Mouse (Mus musculus): Measurements from ENCODE around the gene Zfp74. TPM values are rescaled to one million over a fixed set of nuclear protein-coding genes. Genes with fewer than 3 reads are reported as not detected.

Zfp74 gene
- total RNA-seq, 2 experiments from 2014 or later: 8.4 to 10.6 TPM

DNA sequence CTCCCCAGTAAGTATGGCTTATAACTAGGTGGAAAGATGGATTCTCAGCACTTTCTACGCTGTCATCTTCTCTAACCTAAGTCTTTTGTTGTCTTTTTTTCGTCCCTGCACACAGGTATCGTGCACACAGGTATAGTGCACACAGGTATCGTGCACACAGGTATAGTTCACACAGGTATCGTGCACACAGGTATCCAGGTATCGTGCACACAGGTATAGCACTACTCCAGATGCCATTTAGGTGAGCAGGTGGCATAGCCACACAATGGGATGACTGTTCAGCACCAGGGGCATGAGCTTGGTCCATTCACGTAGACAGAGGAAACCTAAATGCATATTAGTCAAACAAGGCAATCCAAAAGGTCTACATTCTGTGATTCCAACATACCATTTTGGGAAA lies 63.4 kb downstream of the Zfp74 start:
- no peak for ATAC-seq (replicated peaks; ENCODE audit: low FRiP score, low TSS enrichment, poor library complexity, severe bottlenecking)

DNA sequence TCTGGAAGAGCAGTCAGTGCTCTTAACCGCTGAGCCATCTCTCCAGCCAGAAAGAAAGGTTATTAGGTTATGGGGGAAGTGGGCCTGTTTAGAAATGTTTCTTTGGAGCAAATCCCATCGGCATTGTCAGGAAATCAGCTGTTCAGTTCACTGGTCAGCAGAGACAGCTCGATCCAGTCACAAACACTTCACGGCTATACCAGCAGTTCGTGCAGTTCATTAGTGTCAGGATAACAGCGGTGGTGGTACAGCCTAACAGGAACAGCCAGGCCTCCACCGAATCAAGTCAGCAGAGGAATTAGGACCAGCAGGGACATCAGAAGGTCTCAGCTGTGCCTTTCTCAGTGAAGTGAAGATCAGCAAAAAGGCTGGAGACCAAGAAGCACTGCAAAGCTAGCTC lies 73.0 kb downstream of the Zfp74 start:
- no peak for ATAC-seq (replicated peaks; ENCODE audit: low FRiP score, low TSS enrichment, poor library complexity, severe bottlenecking)

Other genes starting within 250 kb of the Zfp74 start
- not detected in 2 replicates for gene Catsperg2, start 227.1 kb downstream of the Zfp74 start, total RNA-seq (2014; fragmentation: Nextera tagmentation)
- not detected in 2 replicates for gene Catsperg2, start 227.1 kb downstream of the Zfp74 start, total RNA-seq (2017)
- gene Zfp84, start 185.5 kb downstream of the Zfp74 start, total RNA-seq (2014; fragmentation: Nextera tagmentation): 14.6 and 16.4 TPM in 2 replicates
- gene Zfp84, start 185.5 kb downstream of the Zfp74 start, total RNA-seq (2017): 17.8 and 19.6 TPM in 2 replicates
- 1.4 TPM in 1 of 2 replicates, not detected in the other for gene Zfp30, start 170.1 kb downstream of the Zfp74 start, total RNA-seq (2014; fragmentation: Nextera tagmentation)
- gene Zfp30, start 170.1 kb downstream of the Zfp74 start, total RNA-seq (2017): 0.50 and 0.56 TPM in 2 replicates
- gene Zfp790, start 138.0 kb downstream of the Zfp74 start, total RNA-seq (2014; fragmentation: Nextera tagmentation): 4.0 and 7.6 TPM in 2 replicates
- 10.4 and 12.2 TPM in 2 replicates for gene Zfp790, start 138.0 kb downstream of the Zfp74 start, total RNA-seq (2017)
- gene Zfp940, start 100.4 kb downstream of the Zfp74 start, total RNA-seq (2014; fragmentation: Nextera tagmentation): 4.6 TPM in 2 replicates
- gene Zfp940, start 100.4 kb downstream of the Zfp74 start, total RNA-seq (2017): 8.2 and 10.7 TPM in 2 replicates
- gene Zfp420, start 94.1 kb downstream of the Zfp74 start, total RNA-seq (2014; fragmentation: Nextera tagmentation): 3.2 and 5.3 TPM in 2 replicates
- gene Zfp420, start 94.1 kb downstream of the Zfp74 start, total RNA-seq (2017): 2.6 and 3.5 TPM in 2 replicates
- 7.2 and 8.0 TPM in 2 replicates for gene Zfp27, start 47.5 kb downstream of the Zfp74 start, total RNA-seq (2014; fragmentation: Nextera tagmentation)
- 8.3 and 11.1 TPM in 2 replicates for gene Zfp27, start 47.5 kb downstream of the Zfp74 start, total RNA-seq (2017)
- 0.12 and 0.74 TPM in 2 replicates for gene Zfp383, start 45.9 kb downstream of the Zfp74 start, total RNA-seq (2014; fragmentation: Nextera tagmentation)
- 1.5 and 2.4 TPM in 2 replicates for gene Zfp383, start 45.9 kb downstream of the Zfp74 start, total RNA-seq (2017)
- 9.0 and 16.5 TPM in 2 replicates for gene Zfp568, start 29.9 kb upstream of the Zfp74 start, total RNA-seq (2014; fragmentation: Nextera tagmentation)
- 25.7 and 26.1 TPM in 2 replicates for gene Zfp568, start 29.9 kb upstream of the Zfp74 start, total RNA-seq (2017)
- gene Zfp14, start 97.3 kb upstream of the Zfp74 start, total RNA-seq (2014; fragmentation: Nextera tagmentation): 0.74 and 1.3 TPM in 2 replicates
- gene Zfp14, start 97.3 kb upstream of the Zfp74 start, total RNA-seq (2017): 1.1 and 5.8 TPM in 2 replicates
- 4.6 and 6.8 TPM in 2 replicates for gene Zfp82, start 118.8 kb upstream of the Zfp74 start, total RNA-seq (2014; fragmentation: Nextera tagmentation)
- 4.5 and 7.5 TPM in 2 replicates for gene Zfp82, start 118.8 kb upstream of the Zfp74 start, total RNA-seq (2017)
- gene Gm26920, start 136.3 kb upstream of the Zfp74 start, total RNA-seq (2014; fragmentation: Nextera tagmentation): 0.79 TPM in 1 of 2 replicates, not detected in the other
- gene Gm26920, start 136.3 kb upstream of the Zfp74 start, total RNA-seq (2017): not detected in 2 replicates
- 7.1 and 16.8 TPM in 2 replicates for gene Zfp566, start 136.4 kb upstream of the Zfp74 start, total RNA-seq (2014; fragmentation: Nextera tagmentation)
- gene Zfp566, start 136.4 kb upstream of the Zfp74 start, total RNA-seq (2017): 5.0 TPM in 2 replicates
- gene Zfp260, start 140.7 kb upstream of the Zfp74 start, total RNA-seq (2014; fragmentation: Nextera tagmentation): 10.5 and 20.6 TPM in 2 replicates
- gene Zfp260, start 140.7 kb upstream of the Zfp74 start, total RNA-seq (2017): 14.0 and 20.1 TPM in 2 replicates
- 2.5 and 2.8 TPM in 2 replicates for gene Zfp382, start 167.9 kb upstream of the Zfp74 start, total RNA-seq (2014; fragmentation: Nextera tagmentation)
- gene Zfp382, start 167.9 kb upstream of the Zfp74 start, total RNA-seq (2017): 1.6 and 2.4 TPM in 2 replicates
- 35.9 and 48.9 TPM in 2 replicates for gene Zfp146, start 215.7 kb upstream of the Zfp74 start, total RNA-seq (2014; fragmentation: Nextera tagmentation)
- gene Zfp146, start 215.7 kb upstream of the Zfp74 start, total RNA-seq (2017): 103 and 108 TPM in 2 replicates
- 6.0 TPM in 1 of 2 replicates, not detected in the other for gene Cox7a1, start 230.1 kb upstream of the Zfp74 start, total RNA-seq (2014; fragmentation: Nextera tagmentation)
- not detected in 2 replicates for gene Cox7a1, start 230.1 kb upstream of the Zfp74 start, total RNA-seq (2017)
- gene Capns1, start 244.7 kb upstream of the Zfp74 start, total RNA-seq (2014; fragmentation: Nextera tagmentation): 148 and 186 TPM in 2 replicates
- gene Capns1, start 244.7 kb upstream of the Zfp74 start, total RNA-seq (2017): 123 and 126 TPM in 2 replicates